Mouse (Mus musculus): ENCODE measurements around the gene Zer1. TPM values are rescaled to one million over a fixed set of nuclear protein-coding genes. Genes with fewer than 3 reads are reported as not detected.
A peak's percentile ranks its signal among the peaks of the same experiment; 100 is the strongest.
"Not testable (repeated sequence)": the region's sequence is repeated elsewhere in the genome, so short reads cannot be mapped to it uniquely, and the experiment has no call there.

Zer1 gene
- polyA plus RNA-seq (2015; fragmentation: Nextera tagmentation; extraction: Ambion mirVana), result 12.7 and 13.5 TPM in 2 replicates

- Histone ChIP-seq H3K27me3 (no peaks in the 10 kb centered on the region), H3K36me3 (peaks cover 15% of the 10 kb centered on the region), H3K9ac (peak within 1 kb of the TSS; percentile 90), H3K9me3 (no peaks in the 10 kb centered on the region), H3K4me3 (peak within 1 kb of the TSS; percentile 78), H3K4me2 (peak within 1 kb of the TSS; percentile 91), H3K27ac (peak within 1 kb of the TSS; percentile 94), H3K4me1 (peaks cover 24% of the 10 kb centered on the region)
- peak; percentile 93 for ATAC-seq (ENCODE audit: insufficient number of reproducible peaks, insufficient read depth, low FRiP score, low TSS enrichment, low read depth)
- WGBS, result 10% methylated on average over 31 of the region's 31 CpGs
Measured at GRCm38 (mm10) chr2:30124472-30125274, at the start of gene Zer1. TSS of gene Zer1 (minus strand) at chr2:30124585.

GRCm38 (mm10) chr2:30173541-30174240, 49.3 kb upstream of the Zer1 start:
- no peaks in the 10 kb centered on the region for H3K9me3 ChIP-seq
- no peaks in the 10 kb centered on the region; the same call in 1 of the 2 replicates for H3K27me3 ChIP-seq
- no peak overlapping the region for H3K9ac ChIP-seq
- no peak overlapping the region for H3K4me2 ChIP-seq
- peaks cover 25% of the 10 kb centered on the region for H3K4me1 ChIP-seq
- ATAC-seq (ENCODE audit: insufficient number of reproducible peaks, insufficient read depth, low FRiP score, low TSS enrichment, low read depth), result no peak
- no peak overlapping the region for H3K27ac ChIP-seq
- H3K4me3 ChIP-seq, result no peak overlapping the region
- H3K36me3 ChIP-seq, result peaks cover 47% of the 10 kb centered on the region
- WGBS, result 94% methylated on average over 20 of the region's 20 CpGs

- Histone ChIP-seq H3K4me3 (peak overlapping the region; percentile 69), H3K9ac (peak overlapping the region; percentile 79), H3K36me3 (peaks cover 45% of the 10 kb centered on the region), H3K27ac (peak overlapping the region; percentile 85), H3K4me1 (peaks cover 16% of the 10 kb centered on the region), H3K27me3 (no peaks in the 10 kb centered on the region; the same call in 1 of the 2 replicates), H3K9me3 (peaks cover 2% of the 10 kb centered on the region; the same call in 1 of the 2 replicates), H3K4me2 (peak overlapping the region; percentile 95)
- ATAC-seq (ENCODE audit: insufficient number of reproducible peaks, insufficient read depth, low FRiP score, low TSS enrichment, low read depth), result peak; percentile 5; the same call in 1 of the 2 replicates
- 1% methylated on average over 19 of the region's 19 CpGs for WGBS
Measured at GRCm38 (mm10) chr2:30171997-30172382, 47.6 kb upstream of the Zer1 start.

DNA sequence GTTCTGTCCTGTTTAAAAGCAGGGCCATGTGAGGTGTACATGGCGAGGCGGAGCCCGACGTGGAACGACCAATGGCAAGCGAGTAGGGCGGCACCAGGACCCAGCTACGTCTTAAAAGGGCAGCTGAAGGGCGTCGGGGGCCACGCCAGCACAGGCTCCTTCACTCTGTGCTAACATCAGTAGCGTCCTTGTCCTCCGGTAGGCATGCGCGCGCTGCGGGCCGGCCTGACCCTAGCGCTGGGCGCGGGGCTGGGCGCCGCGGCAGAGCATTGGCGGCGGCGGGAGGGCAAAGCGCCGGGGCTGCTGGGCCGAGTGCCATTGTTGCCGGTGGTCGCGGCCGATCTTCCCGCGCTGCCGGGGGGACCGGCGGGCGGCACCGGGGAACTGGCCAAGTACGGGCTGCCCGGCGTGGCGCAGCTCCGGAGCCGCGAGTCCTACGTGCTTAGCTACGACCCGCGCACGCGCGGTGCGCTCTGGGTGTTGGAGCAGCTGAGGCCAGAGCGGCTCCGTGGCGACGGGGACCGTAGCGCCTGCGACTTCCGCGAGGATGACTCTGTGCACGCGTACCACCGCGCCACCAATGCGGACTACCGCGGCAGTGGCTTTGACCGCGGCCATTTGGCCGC, 47.1 kb upstream of the Zer1 start, which contains the start of gene Endog:
TSS of gene Endog (plus strand) at position 123 of the 626 bp plus-strand sequence.
- H3K27me3 ChIP-seq, result no peaks in the 10 kb centered on the region; the same call in 1 of the 2 replicates
- H3K9ac ChIP-seq, result peak within 1 kb of the TSS; percentile 79
- WGBS, result under 1% methylated on average over 75 of the region's 75 CpGs
- peaks cover 40% of the 10 kb centered on the region for H3K36me3 ChIP-seq
- H3K4me3 ChIP-seq, result peak within 1 kb of the TSS; percentile 69
- peak within 1 kb of the TSS; percentile 85 for H3K27ac ChIP-seq
- H3K4me1 ChIP-seq, result peaks cover 13% of the 10 kb centered on the region
- peak; percentile 83 for ATAC-seq (ENCODE audit: insufficient number of reproducible peaks, insufficient read depth, low FRiP score, low TSS enrichment, low read depth)
- peak within 1 kb of the TSS; percentile 95 for H3K4me2 ChIP-seq
- H3K9me3 ChIP-seq, result peaks cover 7% of the 10 kb centered on the region; the same call in 1 of the 2 replicates

DNA sequence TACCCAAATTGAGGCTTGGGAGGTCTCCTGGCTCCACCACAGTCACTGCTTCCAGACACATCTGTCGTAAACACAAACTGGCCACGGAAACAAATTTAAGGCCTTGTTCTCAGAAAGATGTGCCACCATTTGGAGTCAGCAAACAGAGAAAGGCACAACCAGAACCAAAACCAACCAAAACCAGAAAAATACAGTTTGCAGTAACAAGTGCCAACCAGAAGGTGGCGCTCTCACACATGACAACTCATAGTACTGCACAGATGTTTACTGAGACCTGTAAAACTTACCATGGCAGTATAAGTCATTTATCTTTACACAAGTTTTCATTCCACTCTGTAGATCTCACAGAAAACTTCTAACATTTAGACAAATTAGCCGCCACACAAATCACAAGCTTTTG, 42.3 kb upstream of the Zer1 start:
- no peak overlapping the region for H3K9ac ChIP-seq
- no peak overlapping the region for H3K27ac ChIP-seq
- no peak overlapping the region for H3K4me2 ChIP-seq
- 0 out of 2 replicates have a peak, but pooled peaks cover 3% of the 10 kb centered on the region for H3K4me1 ChIP-seq
- no peak overlapping the region for H3K4me3 ChIP-seq
- 61% methylated on average over 4 of the region's 4 CpGs for WGBS
- peaks cover 12% of the 10 kb centered on the region for H3K9me3 ChIP-seq
- H3K27me3 ChIP-seq, result no peaks in the 10 kb centered on the region
- ATAC-seq (ENCODE audit: insufficient number of reproducible peaks, insufficient read depth, low FRiP score, low TSS enrichment, low read depth), result no peak
- no peaks in the 10 kb centered on the region for H3K36me3 ChIP-seq

DNA sequence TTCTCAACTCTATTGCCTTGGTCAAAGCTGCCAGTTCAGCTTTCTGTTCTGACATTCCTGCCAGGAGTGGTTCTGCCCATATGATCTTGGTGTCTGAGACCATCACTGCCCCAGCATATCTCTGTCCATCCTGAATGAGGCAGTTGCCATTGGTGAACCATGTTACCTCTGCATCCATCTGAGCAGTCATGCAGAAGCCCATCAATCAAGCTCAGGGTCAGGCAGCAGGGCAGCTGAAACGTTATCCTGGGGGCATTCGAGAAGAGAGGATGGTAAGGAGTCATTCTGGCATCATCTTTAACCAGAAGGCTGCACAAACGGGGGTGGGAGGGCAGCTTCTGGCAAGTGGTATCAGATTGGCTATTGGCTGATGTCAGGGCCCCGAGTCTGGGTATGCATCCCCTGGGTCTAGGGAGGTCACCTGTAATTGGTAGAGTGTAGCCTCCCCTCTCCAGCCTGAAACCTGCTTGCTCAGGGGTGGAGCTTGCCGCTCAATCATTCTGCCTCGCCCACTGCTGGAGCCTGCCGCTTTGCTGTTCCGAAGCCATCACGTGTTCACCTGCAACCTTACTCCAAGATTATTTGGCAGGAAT, 40.1 kb upstream of the Zer1 start:
- H3K27ac ChIP-seq, result no peak overlapping the region
- no peaks in the 10 kb centered on the region for H3K4me1 ChIP-seq
- H3K4me2 ChIP-seq, result no peak overlapping the region
- no peaks in the 10 kb centered on the region for H3K27me3 ChIP-seq
- no peak overlapping the region for H3K9ac ChIP-seq
- peaks cover 12% of the 10 kb centered on the region for H3K9me3 ChIP-seq
- WGBS, result 54% methylated on average over 9 of the region's 9 CpGs
- no peak overlapping the region for H3K4me3 ChIP-seq
- no peak for ATAC-seq (ENCODE audit: insufficient number of reproducible peaks, insufficient read depth, low FRiP score, low TSS enrichment, low read depth)
- no peaks in the 10 kb centered on the region for H3K36me3 ChIP-seq

- no peak overlapping the region for H3K4me2 ChIP-seq
Measured at GRCm38 (mm10) chr2:30161809-30162208, 37.4 kb upstream of the Zer1 start.

GRCm38 (mm10) chr2:30159871-30160270, 35.5 kb upstream of the Zer1 start:
- H3K27me3 ChIP-seq; H3K4me2 ChIP-seq; H3K36me3 ChIP-seq; ATAC-seq (ENCODE audit: insufficient number of reproducible peaks, insufficient read depth, low FRiP score, low TSS enrichment, low read depth); H3K27ac ChIP-seq; H3K4me3 ChIP-seq; H3K9me3 ChIP-seq; H3K9ac ChIP-seq; H3K4me1 ChIP-seq: not testable (repeated sequence)
- WGBS, result 85% methylated on average over 8 of the region's 10 CpGs

More at GRCm38 (mm10) chr2:30161809-30162208, 37.4 kb upstream of the Zer1 start:
- Histone ChIP-seq H3K36me3 (no peaks in the 10 kb centered on the region), H3K4me1 (no peaks in the 10 kb centered on the region), H3K9me3 (peaks cover 8% of the 10 kb centered on the region), H3K27ac (no peak overlapping the region), H3K4me3 (no peak overlapping the region), H3K9ac (no peak overlapping the region), H3K27me3 (no peaks in the 10 kb centered on the region)
- no peak for ATAC-seq (ENCODE audit: insufficient number of reproducible peaks, insufficient read depth, low FRiP score, low TSS enrichment, low read depth)

- Histone ChIP-seq H3K9ac (no peak overlapping the region), H3K4me3 (no peak overlapping the region), H3K4me2 (no peak overlapping the region), H3K36me3 (peaks cover 46% of the 10 kb centered on the region), H3K4me1 (no peaks in the 10 kb centered on the region), H3K27me3 (no peaks in the 10 kb centered on the region), H3K27ac (no peak overlapping the region), H3K9me3 (no peaks in the 10 kb centered on the region)
- 81% methylated on average over 8 of the region's 8 CpGs for WGBS
- no peak for ATAC-seq (ENCODE audit: insufficient number of reproducible peaks, insufficient read depth, low FRiP score, low TSS enrichment, low read depth)
Measured at GRCm38 (mm10) chr2:30152616-30153015, 28.2 kb upstream of the Zer1 start.

DNA sequence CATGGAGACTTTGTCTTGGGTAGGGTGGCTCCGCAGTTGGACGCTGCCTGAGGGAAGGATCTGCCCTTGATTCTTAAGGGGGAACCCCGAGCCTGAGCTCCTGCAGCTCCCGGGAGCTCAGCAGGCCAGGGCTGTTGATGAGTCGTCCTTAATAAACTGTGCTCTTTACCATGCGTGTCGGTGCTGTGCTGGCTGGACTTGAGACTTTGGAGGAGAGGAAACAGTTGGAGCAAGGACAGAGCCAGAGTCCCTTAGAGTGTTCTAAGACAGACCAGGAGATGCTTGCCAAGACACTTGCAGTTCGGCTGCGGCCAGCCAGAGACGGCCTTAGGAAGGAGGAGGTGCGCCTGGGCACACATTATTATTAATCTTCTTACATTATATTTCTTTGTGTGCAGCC, 27.5 kb upstream of the Zer1 start:
- Histone ChIP-seq H3K4me1 (no peaks in the 10 kb centered on the region), H3K4me2 (no peak overlapping the region), H3K27ac (no peak overlapping the region; the same call in 1 of the 2 replicates), H3K9ac (no peak overlapping the region), H3K4me3 (no peak overlapping the region), H3K9me3 (no peaks in the 10 kb centered on the region), H3K36me3 (peaks cover 54% of the 10 kb centered on the region), H3K27me3 (no peaks in the 10 kb centered on the region)
- no peak for ATAC-seq (ENCODE audit: insufficient number of reproducible peaks, insufficient read depth, low FRiP score, low TSS enrichment, low read depth)
- WGBS, result 86% methylated on average over 11 of the region's 11 CpGs

DNA sequence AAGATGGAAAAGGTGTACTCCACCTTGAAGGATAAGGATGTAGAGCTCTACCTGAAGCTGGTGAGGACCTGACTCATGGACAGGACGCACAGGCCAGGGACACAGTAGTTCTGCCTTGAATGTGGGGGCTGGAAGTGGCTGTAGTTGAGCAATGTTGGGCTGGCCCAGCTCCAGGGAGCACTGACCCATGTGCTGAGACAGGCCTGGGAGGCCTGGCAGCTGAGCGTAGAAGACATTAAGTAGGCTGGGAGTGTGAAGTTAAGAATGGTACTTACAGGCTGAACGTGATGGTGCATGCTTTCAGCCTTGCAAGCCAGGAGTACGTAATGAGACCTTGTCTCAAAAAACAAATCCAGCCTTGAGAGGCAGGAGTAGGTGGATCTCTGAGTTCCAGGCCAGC, 23.1 kb upstream of the Zer1 start:
- H3K36me3 ChIP-seq, result peaks cover 92% of the 10 kb centered on the region
- 95% methylated on average over 4 of the region's 4 CpGs for WGBS
- no peaks in the 10 kb centered on the region for H3K9me3 ChIP-seq
- no peaks in the 10 kb centered on the region for H3K27me3 ChIP-seq
- H3K9ac ChIP-seq, result no peak overlapping the region
- no peaks in the 10 kb centered on the region for H3K4me1 ChIP-seq
- no peak overlapping the region for H3K4me3 ChIP-seq
- no peak overlapping the region for H3K27ac ChIP-seq
- no peak overlapping the region for H3K4me2 ChIP-seq
- no peak for ATAC-seq (ENCODE audit: insufficient number of reproducible peaks, insufficient read depth, low FRiP score, low TSS enrichment, low read depth)

Measured in embryonic facial prominence, embryonic 13.5 days (tissue).